Mouse (Mus musculus) heart, embryonic 16.5 days (tissue): ENCODE data around the gene Ankar. TPM values are rescaled to one million over a fixed set of nuclear protein-coding genes. Genes with fewer than 3 reads are reported as not detected.
A peak's percentile ranks its signal among the peaks of the same experiment; 100 is the strongest.

Experiments used
- ATAC-seq: fragments of 200-750 bp; cut with Nextera tagmentation; replicated peaks from 2 replicates; pipeline ENCODE4 v1.8.0; 2017; ENCODE audit warnings: moderate number of reproducible peaks; ENCODE audit not compliant: insufficient read depth, low FRiP score; ENCODE audit errors: extremely low read depth
- H3K27ac ChIP-seq: fragments of 300-500 bp; sonication (generic); 2 replicates; pipeline ENCODE4 v1.5.1; 2014; ENCODE audit warnings: mild to moderate bottlenecking, low read length, control low read depth, moderate library complexity
- H3K27me3 ChIP-seq: fragments of 300-500 bp; sonication (generic); 2 replicates; pipeline ENCODE4 v1.6.1; 2014; ENCODE audit warnings: low read length, mixed read lengths; ENCODE audit not compliant: control insufficient read depth, insufficient read depth
- H3K36me3 ChIP-seq: fragments of 300-500 bp; sonication (generic); 2 replicates; pipeline ENCODE4 v1.6.1; 2014; ENCODE audit not compliant: control insufficient read depth, insufficient read depth
- H3K4me1 ChIP-seq: fragments of 300-500 bp; sonication (generic); 2 replicates; pipeline ENCODE4 v1.6.1; 2014; ENCODE audit warnings: low read length, mixed read lengths; ENCODE audit not compliant: control insufficient read depth, insufficient read depth
- H3K4me2 ChIP-seq: fragments of 300-500 bp; sonication (generic); 2 replicates; pipeline ENCODE4 v1.6.1; 2014; ENCODE audit warnings: low read depth, mild to moderate bottlenecking, control low read depth, low read length
- H3K4me3 ChIP-seq: fragments of 300-500 bp; sonication (generic); 2 replicates; pipeline ENCODE4 v1.5.1; 2014; ENCODE audit warnings: mild to moderate bottlenecking, control low read depth, low read length
- H3K9ac ChIP-seq: fragments of 300-500 bp; sonication (generic); 2 replicates; pipeline ENCODE4 v1.6.1; 2014; ENCODE audit warnings: low read length, control low read depth
- H3K9me3 ChIP-seq: fragments of 300-500 bp; sonication (generic); replicated peaks from 2 replicates; pipeline ENCODE4 v1.6.1; 2016; ENCODE audit warnings: low read length; ENCODE audit not compliant: control insufficient read depth
- WGBS: fragments of 180-500 bp; shearing (Covaris S2); extraction: QIAGEN DNeasy Blood & Tissue Kit; methylation state at CpG from one replicate; pipeline ENCODE4 v1.1.7; 2014; 5-methylcytosine and 5-hydroxymethylcytosine counted together
- polyA plus RNA-seq: library from polyadenylated mRNA; unstranded; fragments of >200 nt; fragmentation: Nextera tagmentation; extraction: Ambion mirVana; gene quantifications from 2 replicates; pipeline ENCODE4 v1.2.1, GENCODE M21; 2015

The Ankar gene
- polyA plus RNA-seq, 1 experiment from 2014 or later: not detected

- Histone ChIP-seq H3K4me2 (no peak overlapping the region), H3K27ac (peak overlapping the region; percentile 86), H3K36me3 (peaks cover 26% of the 10 kb centered on the region), H3K4me1 (peaks cover 43% of the 10 kb centered on the region), H3K27me3 (no peaks in the 10 kb centered on the region), H3K9ac (no peak overlapping the region; the same call in 1 of the 2 replicates), H3K4me3 (no peak overlapping the region), H3K9me3 (no peaks in the 10 kb centered on the region)
- WGBS: 73% methylated on average over 7 of the region's 7 CpGs
- ATAC-seq: no peak
These were observed 99.1 kb downstream of the Ankar start for GRCm38 (mm10) chr1:72601233-72601632.

GRCm38 (mm10) chr1:72600778-72601177 is 99.6 kb downstream of the Ankar start:
- peaks cover 27% of the 10 kb centered on the region for H3K36me3 ChIP-seq
- H3K9ac ChIP-seq: no peak overlapping the region

GRCm38 (mm10) chr1:72599146-72600101 is 101.0 kb downstream of the Ankar start:
- ATAC-seq: peak; percentile 79
- H3K9me3 ChIP-seq: no peaks in the 10 kb centered on the region
- H3K27ac ChIP-seq: peak overlapping the region; percentile 97
- H3K27me3 ChIP-seq: no peaks in the 10 kb centered on the region
- peak overlapping the region; percentile 37 for H3K9ac ChIP-seq
- H3K4me1 ChIP-seq: peaks cover 43% of the 10 kb centered on the region
- H3K4me2 ChIP-seq: peak overlapping the region; percentile 42
- no peak overlapping the region for H3K4me3 ChIP-seq
- 32% methylated on average over 21 of the region's 21 CpGs for WGBS
- peaks cover 32% of the 10 kb centered on the region for H3K36me3 ChIP-seq

More at GRCm38 (mm10) chr1:72600778-72601177, 99.6 kb downstream of the Ankar start:
- H3K4me2 ChIP-seq: no peak overlapping the region
- peak overlapping the region; percentile 86 for H3K27ac ChIP-seq
- H3K4me3 ChIP-seq: no peak overlapping the region
- 73% methylated on average over 5 of the region's 5 CpGs for WGBS
- peaks cover 43% of the 10 kb centered on the region for H3K4me1 ChIP-seq
- no peaks in the 10 kb centered on the region for H3K27me3 ChIP-seq
- no peaks in the 10 kb centered on the region for H3K9me3 ChIP-seq
- ATAC-seq: no peak

- Histone ChIP-seq H3K27ac (no peak overlapping the region), H3K4me1 (peaks cover 44% of the 10 kb centered on the region), H3K4me3 (no peak overlapping the region), H3K27me3 (no peaks in the 10 kb centered on the region), H3K36me3 (peaks cover 38% of the 10 kb centered on the region), H3K9ac (no peak overlapping the region), H3K4me2 (no peak overlapping the region), H3K9me3 (no peaks in the 10 kb centered on the region)
- WGBS: 80% methylated on average over 5 of the region's 5 CpGs
- ATAC-seq: no peak
These were observed 104.1 kb downstream of the Ankar start for GRCm38 (mm10) chr1:72596231-72596630.

GRCm38 (mm10) chr1:72595686-72596085 is 104.7 kb downstream of the Ankar start:
- no peak for ATAC-seq
- 93% methylated on average over 12 of the region's 12 CpGs for WGBS
- Histone ChIP-seq H3K36me3 (peaks cover 38% of the 10 kb centered on the region), H3K4me3 (no peak overlapping the region), H3K9me3 (no peaks in the 10 kb centered on the region), H3K4me2 (no peak overlapping the region), H3K27me3 (no peaks in the 10 kb centered on the region), H3K9ac (no peak overlapping the region), H3K4me1 (peaks cover 39% of the 10 kb centered on the region), H3K27ac (no peak overlapping the region)

GRCm38 (mm10) chr1:72593340-72593951 is 106.9 kb downstream of the Ankar start:
- ATAC-seq: peak; percentile 62
- H3K4me2 ChIP-seq: peak overlapping the region; percentile 21; the same call in 1 of the 2 replicates
- H3K4me3 ChIP-seq: no peak overlapping the region
- 43% methylated on average over 20 of the region's 20 CpGs for WGBS
- H3K27ac ChIP-seq: peak overlapping the region; percentile 92
- no peaks in the 10 kb centered on the region for H3K27me3 ChIP-seq
- peak overlapping the region; percentile 54 for H3K9ac ChIP-seq
- no peaks in the 10 kb centered on the region for H3K9me3 ChIP-seq
- peaks cover 17% of the 10 kb centered on the region for H3K4me1 ChIP-seq
- H3K36me3 ChIP-seq: peaks cover 46% of the 10 kb centered on the region

Other genes starting within 250 kb of the Ankar start
- gene March4, start 163.6 kb downstream of the Ankar start, polyA plus RNA-seq: not detected in 2 replicates
- 20.0 and 20.5 TPM in 2 replicates for gene Smarcal1, start 117.3 kb downstream of the Ankar start, polyA plus RNA-seq
- 726 and 852 TPM in 2 replicates for gene Rpl37a, start 10.7 kb upstream of the Ankar start, polyA plus RNA-seq
- gene Igfbp2, start 123.9 kb upstream of the Ankar start, polyA plus RNA-seq: 43.3 and 58.6 TPM in 2 replicates
- 65.1 and 69.0 TPM in 2 replicates for gene Igfbp5, start 174.3 kb upstream of the Ankar start, polyA plus RNA-seq